Mouse (Mus musculus): ENCODE results near the gene Cited1. TPM values are rescaled to one million over a fixed set of nuclear protein-coding genes. Genes with fewer than 3 reads are reported as not detected.
A peak's percentile ranks its signal among the peaks of the same experiment; 100 is the strongest.
"Not testable (repeated sequence)": the region's sequence is repeated elsewhere in the genome, so short reads cannot be mapped to it uniquely, and the experiment has no call there.

The Cited1 gene
- total RNA-seq (2015), result 1.9 TPM in 1 of 2 replicates, not detected in the other
- not detected in 2 replicates for total RNA-seq (2017)

- peak; percentile 68 for ATAC-seq (ENCODE audit: poor library complexity, severe bottlenecking)
Observed at GRCm38 (mm10) chrX:102251937-102252860, at the start of gene Cited1. Cited1 (minus strand) TSS chrX:102252181.

GRCm38 (mm10) chrX:102284889-102285288, 32.9 kb upstream of the Cited1 start:
- ATAC-seq (ENCODE audit: poor library complexity, severe bottlenecking), result no peak

DNA sequence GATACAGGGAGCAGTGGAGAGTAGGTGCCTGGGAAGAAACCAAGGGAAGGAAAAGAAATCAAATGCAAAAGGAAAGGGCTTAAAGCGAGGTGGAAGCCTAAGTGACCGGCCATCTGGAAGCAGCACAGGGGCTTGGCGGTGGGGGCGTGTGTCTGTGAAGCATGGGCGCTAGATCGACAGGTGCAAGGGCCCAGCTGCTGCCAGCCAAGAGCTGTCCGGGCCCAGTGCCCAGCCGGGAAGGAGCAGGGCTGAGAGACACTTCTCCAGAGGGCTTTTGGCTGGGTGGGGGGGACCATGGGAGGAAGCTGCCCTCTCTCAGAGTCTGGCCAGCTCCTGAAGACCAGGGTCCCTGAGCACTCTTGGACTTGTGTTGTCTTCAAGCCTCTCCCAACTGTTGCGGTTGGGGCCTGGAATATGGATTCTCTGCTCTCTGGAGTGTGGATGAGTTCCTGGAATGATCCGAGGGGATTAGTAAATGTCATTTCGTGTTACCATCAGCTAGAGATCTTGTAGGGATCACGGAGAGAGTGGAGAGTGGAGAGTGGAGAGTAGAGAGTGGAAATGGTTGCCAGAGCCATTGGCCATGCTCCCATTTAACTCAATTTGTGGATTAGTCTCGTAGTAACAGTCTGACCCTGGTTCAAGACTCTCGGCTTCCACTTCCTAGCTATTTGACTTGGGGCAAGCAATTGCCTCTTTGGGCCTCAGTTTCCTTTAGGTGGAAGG, 10.8 kb upstream of the Cited1 start:
- ATAC-seq (ENCODE audit: poor library complexity, severe bottlenecking), result no peak

DNA sequence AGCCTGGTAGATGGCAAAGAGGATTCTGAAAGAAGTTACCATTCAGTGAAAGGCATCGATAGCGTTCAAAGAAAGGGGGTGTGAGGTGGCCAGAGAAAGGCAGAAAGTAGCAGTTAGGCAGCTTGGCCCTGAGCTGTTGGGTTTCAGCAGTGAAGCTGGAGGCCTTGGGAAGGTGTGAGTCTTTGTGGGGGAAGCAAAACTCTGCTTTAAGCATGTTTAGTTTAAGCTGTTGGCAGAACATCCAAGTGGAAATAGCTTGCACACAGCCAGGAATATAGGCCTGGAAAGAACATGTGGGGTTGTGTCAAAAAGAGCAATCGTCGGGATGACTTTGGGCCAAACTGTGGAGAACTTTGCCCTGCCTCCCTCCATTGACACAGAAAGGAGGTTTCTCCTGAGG, 7.8 kb upstream of the Cited1 start:
- no peak for ATAC-seq (ENCODE audit: poor library complexity, severe bottlenecking)

- no peak for ATAC-seq (ENCODE audit: poor library complexity, severe bottlenecking)
Observed at GRCm38 (mm10) chrX:102253892-102254291, 1.9 kb upstream of the Cited1 start.

DNA sequence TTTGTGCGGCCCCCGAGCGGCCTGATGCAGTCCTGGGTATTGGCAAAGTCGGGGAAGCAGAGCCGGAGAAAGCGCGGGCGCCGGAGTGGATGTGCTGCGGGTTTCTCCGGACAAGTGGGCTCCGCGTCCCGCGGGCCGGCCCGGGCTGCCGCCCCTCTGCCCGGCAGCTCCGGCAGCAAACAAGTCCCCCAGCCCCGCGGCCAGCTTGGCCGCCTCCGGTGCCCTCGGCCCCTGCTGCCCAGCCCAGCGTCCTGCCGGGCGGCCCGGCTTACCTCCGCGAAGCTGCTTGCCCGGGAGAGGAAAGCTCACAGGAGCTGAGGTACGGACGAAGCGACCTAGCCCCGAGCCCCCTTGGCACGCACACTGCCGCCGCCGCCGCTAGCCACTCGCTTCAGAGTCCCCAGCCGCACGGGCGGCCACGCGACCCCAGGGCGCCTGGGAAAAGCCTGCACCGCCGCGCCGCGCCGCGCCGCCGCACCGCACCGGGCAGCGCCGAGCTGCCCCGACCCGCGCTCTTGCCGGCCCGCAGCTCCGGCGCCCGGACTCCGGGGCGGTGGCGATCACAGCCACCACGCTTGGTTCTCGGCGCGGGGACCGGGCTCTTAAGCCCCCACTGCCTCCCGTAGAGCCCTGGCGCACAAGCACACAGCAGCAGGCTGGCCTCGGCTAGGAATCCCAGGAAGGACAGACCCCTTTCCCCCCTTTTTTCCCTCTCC, 602 bp downstream of the Cited1 start:
- ATAC-seq (ENCODE audit: poor library complexity, severe bottlenecking), result no peak

GRCm38 (mm10) chrX:102250891-102251170, 1.1 kb downstream of the Cited1 start:
- ATAC-seq (ENCODE audit: poor library complexity, severe bottlenecking), result no peak

DNA sequence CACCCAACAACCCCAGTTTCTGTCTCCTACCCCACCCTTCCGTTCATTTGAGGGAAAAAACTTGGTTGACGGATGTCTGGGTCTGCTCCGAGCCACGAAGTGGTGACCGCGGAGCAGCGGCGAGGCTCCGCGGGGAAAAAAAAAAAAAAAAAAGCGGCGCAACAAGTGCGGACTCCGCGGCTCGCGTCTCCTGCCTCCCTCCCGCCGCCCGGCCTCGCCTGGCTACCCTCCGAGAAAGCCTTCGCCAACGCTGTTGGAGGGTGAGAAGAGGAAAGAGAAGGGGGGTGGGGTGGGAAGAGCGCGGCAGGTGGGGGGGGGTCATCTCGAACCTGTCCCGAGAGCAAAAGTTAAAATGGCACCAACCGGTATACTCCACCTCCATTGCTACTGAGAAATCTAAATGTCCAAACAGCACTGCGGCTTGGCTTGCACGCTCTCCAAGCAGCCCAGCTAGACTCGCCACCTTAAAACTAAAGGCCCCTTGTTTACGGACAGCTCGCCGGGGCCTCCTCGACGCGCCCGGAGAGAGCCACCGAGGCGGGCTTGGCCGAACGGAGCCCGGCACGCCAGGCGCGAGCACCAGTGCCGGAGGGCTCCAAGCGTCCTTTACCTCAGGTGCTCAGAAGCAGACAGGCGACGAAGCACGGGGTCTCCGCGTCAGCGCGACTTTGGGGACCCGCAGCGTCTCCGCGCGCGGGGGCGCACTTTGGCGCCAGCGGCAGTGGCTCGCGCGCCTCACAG, 1.7 kb downstream of the Cited1 start:
- no peak for ATAC-seq (ENCODE audit: poor library complexity, severe bottlenecking)

DNA sequence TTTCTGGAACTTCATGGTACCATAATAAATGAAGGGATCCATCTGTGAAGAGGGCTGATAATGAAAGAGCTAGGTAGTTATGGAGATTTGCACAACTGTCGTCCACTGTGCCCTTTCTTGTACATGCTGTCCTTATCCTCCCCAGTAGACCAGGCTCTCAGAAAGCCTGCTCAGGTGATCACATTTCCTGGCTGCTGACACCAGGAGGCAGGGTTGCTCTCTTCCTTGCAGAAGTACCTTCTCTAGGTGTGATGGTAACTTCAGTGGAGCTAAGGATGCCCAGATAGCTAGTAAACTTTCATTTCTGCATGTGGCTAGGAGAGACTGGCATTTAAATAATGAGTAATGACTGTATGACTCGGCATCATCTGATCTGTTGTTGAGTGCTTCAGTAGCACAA, 7.6 kb downstream of the Cited1 start:
- no peak for ATAC-seq (ENCODE audit: poor library complexity, severe bottlenecking)

- ATAC-seq (ENCODE audit: poor library complexity, severe bottlenecking), result peak; percentile 52; the same call in 1 of the 2 replicates
Observed at GRCm38 (mm10) chrX:102219126-102219525, 32.9 kb downstream of the Cited1 start.

GRCm38 (mm10) chrX:102215356-102215755, 36.6 kb downstream of the Cited1 start:
- not testable (repeated sequence) for ATAC-seq (ENCODE audit: poor library complexity, severe bottlenecking)

Other genes starting within 250 kb of the Cited1 start
- 3.3 and 4.2 TPM in 2 replicates for gene Rtl5, start 180.9 kb downstream of the Cited1 start, total RNA-seq (2015)
- gene Rtl5, start 180.9 kb downstream of the Cited1 start, total RNA-seq (2017), result 4.0 and 4.2 TPM in 2 replicates
- gene Pin4, start 132.7 kb downstream of the Cited1 start, total RNA-seq (2015), result 46.4 and 55.5 TPM in 2 replicates
- gene Pin4, start 132.7 kb downstream of the Cited1 start, total RNA-seq (2017), result 105 and 116 TPM in 2 replicates
- 22.7 and 26.9 TPM in 2 replicates for gene Ercc6l, start 95.1 kb downstream of the Cited1 start, total RNA-seq (2015)
- 28.5 and 29.9 TPM in 2 replicates for gene Ercc6l, start 95.1 kb downstream of the Cited1 start, total RNA-seq (2017)
- 2,519 and 2,672 TPM in 2 replicates for gene Rps4x, start 62.8 kb downstream of the Cited1 start, total RNA-seq (2015)
- gene Rps4x, start 62.8 kb downstream of the Cited1 start, total RNA-seq (2017), result 1,532 and 1,544 TPM in 2 replicates